Comparison of ENCODE assay signal across 31 mouse cellular contexts in the genomic region with DNA sequence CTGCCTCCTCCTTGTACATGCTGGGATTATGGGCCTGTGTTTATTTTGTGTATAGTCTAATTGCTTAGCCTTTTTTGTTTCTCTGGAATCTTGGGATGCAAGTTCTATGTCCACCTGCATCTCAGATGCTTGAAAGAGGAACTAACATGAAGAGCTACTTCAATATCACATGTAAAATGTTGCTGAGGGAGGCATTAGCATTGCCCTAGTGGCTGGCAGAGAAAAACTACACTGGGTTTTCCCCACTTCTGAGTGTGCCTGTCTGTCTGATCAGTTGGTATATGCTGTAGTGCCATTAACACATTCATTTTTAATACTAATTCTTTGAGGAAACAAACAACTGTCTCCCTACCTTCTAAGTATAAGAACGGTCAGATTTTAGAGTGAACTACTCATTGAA.
"Had no signal": no experiment of that assay in that cellular context is flagged by ENCODE, and none has a peak within 500 bp of the region (broad histone marks: within the 10 kb centered on the region; RNA-seq: fewer than 3 reads in every experiment).

No protein-coding gene starts in this region.

- H3K9me3 ChIP-seq: limb, embryonic 10.5 days; limb, embryonic 12.5 days; limb, embryonic 13.5 days; limb, embryonic 15.5 days; liver, embryonic 12.5 days; liver, embryonic 13.5 days; liver, embryonic 15.5 days; lung, embryonic 15.5 days; megakaryocyte, embryonic 14.5 days; midbrain, embryonic 10.5 days; midbrain, embryonic 12.5 days; midbrain, embryonic 13.5 days; midbrain, embryonic 15.5 days had no signal

- H3K4me2 ChIP-seq: limb, embryonic 12.5 days; limb, embryonic 13.5 days; limb, embryonic 15.5 days; liver, embryonic 11.5 days; liver, embryonic 12.5 days; liver, embryonic 13.5 days; liver, embryonic 15.5 days; lung, embryonic 14.5 days; lung, embryonic 15.5 days; midbrain, embryonic 11.5 days; midbrain, embryonic 12.5 days; midbrain, embryonic 13.5 days; midbrain, embryonic 15.5 days had no signal

- H3K4me1 ChIP-seq: limb, embryonic 10.5 days; limb, embryonic 12.5 days; limb, embryonic 13.5 days; limb, embryonic 15.5 days; lung, embryonic 15.5 days; midbrain, embryonic 15.5 days had no signal

- H3K9ac ChIP-seq: limb, embryonic 12.5 days; limb, embryonic 13.5 days; limb, embryonic 15.5 days; liver, embryonic 12.5 days; liver, embryonic 13.5 days; liver, embryonic 14.5 days; liver, embryonic 15.5 days; liver, postnatal 0 days; lung, embryonic 14.5 days; lung, embryonic 15.5 days; midbrain, embryonic 12.5 days; midbrain, embryonic 13.5 days; midbrain, embryonic 15.5 days had no signal

- DNase-seq: left cerebral cortex, postnatal 4 days; liver; liver, embryonic 13.5 days; liver, postnatal 0 days; lung, adult 18-20 months; lung, adult 2 months; lung, embryonic 14.5 days; lung, postnatal 10 days; lung, postnatal 14 days; lung, postnatal 36 days; lung, postnatal 4 days; midbrain, embryonic 14.5 days had no signal

- H3K36me3 ChIP-seq: limb, embryonic 10.5 days; limb, embryonic 12.5 days; limb, embryonic 13.5 days; limb, embryonic 15.5 days; liver, embryonic 12.5 days; liver, embryonic 13.5 days; liver, embryonic 15.5 days; lung, embryonic 15.5 days; midbrain, embryonic 10.5 days; midbrain, embryonic 12.5 days; midbrain, embryonic 13.5 days; midbrain, embryonic 15.5 days had no signal

- H3K27me3 ChIP-seq: limb, embryonic 12.5 days; limb, embryonic 13.5 days; limb, embryonic 15.5 days; liver, embryonic 12.5 days; liver, embryonic 13.5 days; liver, embryonic 15.5 days; lung, embryonic 15.5 days; megakaryocyte, embryonic 14.5 days; midbrain, embryonic 12.5 days; midbrain, embryonic 13.5 days; midbrain, embryonic 15.5 days had no signal

- ATAC-seq: liver, embryonic 12.5 days; liver, postnatal 0 days; lung, postnatal 0 days; midbrain, embryonic 13.5 days; midbrain, embryonic 15.5 days; midbrain, embryonic 16.5 days had no signal

- H3K4me3 ChIP-seq: limb, embryonic 10.5 days; limb, embryonic 12.5 days; limb, embryonic 13.5 days; limb, embryonic 15.5 days; liver, embryonic 12.5 days; liver, embryonic 13.5 days; liver, embryonic 15.5 days; lung, embryonic 15.5 days; megakaryocyte, embryonic 14.5 days; midbrain, embryonic 10.5 days; midbrain, embryonic 12.5 days; midbrain, embryonic 13.5 days; midbrain, embryonic 15.5 days; myocyte had no signal

- H3K27ac ChIP-seq: limb, embryonic 10.5 days; limb, embryonic 12.5 days; limb, embryonic 13.5 days; limb, embryonic 15.5 days; liver, embryonic 12.5 days; liver, embryonic 13.5 days; liver, embryonic 14.5 days; liver, embryonic 15.5 days; lung, embryonic 15.5 days; macrophage; midbrain, embryonic 10.5 days; midbrain, embryonic 12.5 days; midbrain, embryonic 13.5 days; midbrain, embryonic 15.5 days had no signal
